ENCODE assay signal across 8 mouse cellular contexts in the genomic region with DNA sequence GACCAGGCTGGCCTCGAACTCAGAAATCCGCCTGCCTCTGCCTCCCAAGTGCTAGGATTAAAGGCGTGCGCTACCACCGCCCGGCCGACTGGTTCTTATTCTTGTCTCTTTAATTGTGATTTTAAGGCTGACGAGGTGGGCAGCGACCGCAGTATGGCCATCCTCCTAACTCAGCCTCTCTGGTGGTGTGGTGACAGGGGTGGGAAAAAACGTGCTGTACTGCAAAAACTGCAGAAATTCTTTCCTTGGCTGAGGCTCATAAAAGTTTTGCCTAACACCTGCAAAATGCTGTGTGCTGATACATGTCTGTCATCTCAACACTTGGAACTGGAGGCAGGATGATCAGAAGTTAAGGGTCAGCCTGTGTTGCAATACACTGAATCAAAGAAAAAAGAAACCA. TPM values are rescaled to one million over a fixed set of nuclear protein-coding genes. Genes with fewer than 3 reads are reported as not detected.
DNase-seq lines count a peak whose midpoint lies in the region; ATAC-seq and TF ChIP-seq lines count a peak whose summit lies in the region.

No protein-coding gene starts in this region.

- peak overlapping the region; percentile 72 for H3K4me2 ChIP-seq in heart, embryonic 13.5 days
- peak overlapping the region; percentile 59 for H3K4me2 ChIP-seq in forebrain, embryonic 14.5 days (ENCODE audit: low read length)
- H3K4me2 ChIP-seq in liver, embryonic 15.5 days = peak overlapping the region; percentile 84

- peak overlapping the region; percentile 82 for H3K27ac ChIP-seq in heart, embryonic 13.5 days (replicated peaks)
- H3K27ac ChIP-seq in ES-Bruce4 (ENCODE audit: insufficient read depth, low read length) = peak overlapping the region; percentile 29; the same call in 1 of the 2 replicates
- H3K27ac ChIP-seq in forebrain, embryonic 14.5 days (ENCODE audit: low read depth, low read length) = peak overlapping the region; percentile 88; the same call in 1 of the 2 replicates
- peak overlapping the region; percentile 89 for H3K27ac ChIP-seq in liver, embryonic 15.5 days (replicated peaks)

- H3K9ac ChIP-seq in heart, embryonic 13.5 days = peak overlapping the region; percentile 81
- peak overlapping the region; percentile 44 for H3K9ac ChIP-seq in ES-Bruce4 (ENCODE audit: low read depth, poor library complexity, severe bottlenecking)
- peak overlapping the region; percentile 65 for H3K9ac ChIP-seq in forebrain, embryonic 14.5 days (ENCODE audit: low read length)
- H3K9ac ChIP-seq in liver, embryonic 15.5 days = peak overlapping the region; percentile 67

- H3K36me3 ChIP-seq in heart, embryonic 13.5 days = peaks cover 36% of the 10 kb centered on the region
- H3K36me3 ChIP-seq in ES-Bruce4 (ENCODE audit: control insufficient read depth, insufficient read depth, low read length, poor library complexity, severe bottlenecking) = peaks cover 11% of the 10 kb centered on the region
- H3K36me3 ChIP-seq in forebrain, embryonic 14.5 days (ENCODE audit: control insufficient read depth, insufficient read depth, low read length) = peaks cover 34% of the 10 kb centered on the region
- peaks cover 30% of the 10 kb centered on the region for H3K36me3 ChIP-seq in liver, embryonic 15.5 days (replicated peaks)

- WGBS in heart, embryonic 13.5 days = 11% methylated on average over 11 of the region's 11 CpGs
- WGBS in forebrain, embryonic 14.5 days = 9% methylated on average over 11 of the region's 11 CpGs
- 1% methylated on average over 11 of the region's 11 CpGs for WGBS in liver, embryonic 15.5 days (ENCODE audit: insufficient replicate concordance)

- H3K4me1 ChIP-seq in heart, embryonic 13.5 days = peaks cover 59% of the 10 kb centered on the region
- H3K4me1 ChIP-seq in ES-Bruce4 (ENCODE audit: control insufficient read depth, insufficient read depth, low read length) = peaks cover 2% of the 10 kb centered on the region
- peaks cover 22% of the 10 kb centered on the region for H3K4me1 ChIP-seq in forebrain, embryonic 14.5 days (ENCODE audit: control insufficient read depth, insufficient read depth, low read length)
- peaks cover 65% of the 10 kb centered on the region for H3K4me1 ChIP-seq in liver, embryonic 15.5 days (replicated peaks)

- DNase-seq in heart, postnatal 25 days (ENCODE audit: low spot score) = no peak
- no peak for DNase-seq in forebrain, embryonic 14.5 days (ENCODE audit: low spot score)
- DNase-seq in Muller cell, postnatal 12 days (ENCODE audit: inconsistent ontology term) = no peak
- no peak for DNase-seq in gastrocnemius, postnatal 10 days
- no peak for DNase-seq in urinary bladder, postnatal 14 days (ENCODE audit: low spot score)

- no peak for TF ChIP-seq CTCF in ES-Bruce4 (IDR thresholded peaks at IDR 0.05; ENCODE audit: low read depth, low read length)

- no peak for ATAC-seq in heart, embryonic 13.5 days (ENCODE audit: extremely low read depth, insufficient number of reproducible peaks, low FRiP score, low TSS enrichment)
- no peak for ATAC-seq in forebrain, embryonic 14.5 days
- no peak for ATAC-seq in liver, embryonic 15.5 days (ENCODE audit: insufficient read depth)

- intact Hi-C loops in heart, postnatal 25 days (cut with DNase I) = loop anchor here (10.0 kb wide), 1 partner anchor 201 kb away; no protein-coding TSS in a partner anchor

- TF ChIP-seq EP300 in ES-Bruce4 (IDR thresholded peaks at IDR 0.05; ENCODE audit: insufficient read depth, low read depth, low read length) = no peak

- H3K27me3 ChIP-seq in heart, embryonic 13.5 days (replicated peaks) = no peaks in the 10 kb centered on the region
- H3K27me3 ChIP-seq in ES-Bruce4 (ENCODE audit: control insufficient read depth, insufficient read depth, low read length, poor library complexity, severe bottlenecking) = no peaks in the 10 kb centered on the region
- no peaks in the 10 kb centered on the region for H3K27me3 ChIP-seq in forebrain, embryonic 14.5 days (replicated peaks; ENCODE audit: control insufficient read depth, insufficient read depth, low read length)
- H3K27me3 ChIP-seq in liver, embryonic 15.5 days = peaks cover 14% of the 10 kb centered on the region

- H3K9me3 ChIP-seq in heart, embryonic 13.5 days = no peaks in the 10 kb centered on the region
- H3K9me3 ChIP-seq in ES-Bruce4 (replicated peaks; ENCODE audit: control insufficient read depth, insufficient read depth, low read length, poor library complexity, severe bottlenecking) = no peaks in the 10 kb centered on the region
- no peaks in the 10 kb centered on the region for H3K9me3 ChIP-seq in forebrain, embryonic 14.5 days (replicated peaks; ENCODE audit: control insufficient read depth, low read length)
- H3K9me3 ChIP-seq in liver, embryonic 15.5 days (replicated peaks) = no peaks in the 10 kb centered on the region

- TF ChIP-seq POLR2A in ES-Bruce4 (IDR thresholded peaks at IDR 0.05; ENCODE audit: insufficient read depth, low read length) = no peak

- H3K4me3 ChIP-seq in heart, embryonic 13.5 days = peak overlapping the region; percentile 64
- H3K4me3 ChIP-seq in ES-Bruce4 (ENCODE audit: low read depth, low read length) = peak overlapping the region; percentile 55
- H3K4me3 ChIP-seq in forebrain, embryonic 14.5 days (ENCODE audit: low read depth, low read length) = peak overlapping the region; percentile 45
- peak overlapping the region; percentile 74 for H3K4me3 ChIP-seq in liver, embryonic 15.5 days (replicated peaks)

RNA-seq across cellular contexts. Expression of gene 1600002K03Rik, which starts 0.6 kb away (rescaled TPM):
- polyA plus RNA-seq in heart, embryonic 13.5 days (2015; fragmentation: Nextera tagmentation; extraction: Ambion mirVana) = 10.4 and 13.1 TPM in 2 replicates
- total RNA-seq in heart, postnatal 25 days (2021) = 1 to 10 TPM; 4.2 to 5.2 TPM
- 7.6 and 7.7 TPM in 2 replicates for polyA plus RNA-seq in ES-Bruce4 (2011; ENCODE audit: insufficient read depth, insufficient read length, low read depth, missing spikeins)
- polyA plus RNA-seq in forebrain, embryonic 14.5 days (2014; fragmentation: Nextera tagmentation; extraction: Ambion mirVana) = 7.2 and 9.0 TPM in 2 replicates
- 8.9 and 10.1 TPM in 2 replicates for polyA plus RNA-seq in liver, embryonic 15.5 days (2015; fragmentation: Nextera tagmentation; extraction: Ambion mirVana)
- total RNA-seq in gastrocnemius, postnatal 10 days (2021) = 1 to 10 TPM; 3.9 to 5.5 TPM

RNA-seq across cellular contexts. Expression of gene Efna2, which starts 5.9 kb away (rescaled TPM):
- 8.5 and 10.6 TPM in 2 replicates for polyA plus RNA-seq in heart, embryonic 13.5 days (2015; fragmentation: Nextera tagmentation; extraction: Ambion mirVana)
- 1 to 10 TPM in 1 of 2 experiments, under 1 TPM in 1; 0.91 to 1.1 TPM for total RNA-seq in heart, postnatal 25 days (2021)
- 7.2 and 11.2 TPM in 2 replicates for polyA plus RNA-seq in ES-Bruce4 (2011; ENCODE audit: insufficient read depth, insufficient read length, low read depth, missing spikeins)
- 14.5 and 20.6 TPM in 2 replicates for polyA plus RNA-seq in forebrain, embryonic 14.5 days (2014; fragmentation: Nextera tagmentation; extraction: Ambion mirVana)
- polyA plus RNA-seq in liver, embryonic 15.5 days (2015; fragmentation: Nextera tagmentation; extraction: Ambion mirVana) = 0.56 and 0.61 TPM in 2 replicates
- 1 to 10 TPM; 1.1 to 1.9 TPM for total RNA-seq in gastrocnemius, postnatal 10 days (2021)

RNA-seq across cellular contexts. Expression of gene Cirbp, which starts 7.6 kb away (rescaled TPM):
- 87.9 and 96.4 TPM in 2 replicates for polyA plus RNA-seq in heart, embryonic 13.5 days (2015; fragmentation: Nextera tagmentation; extraction: Ambion mirVana)
- 10 to 100 TPM; 31.7 to 43.1 TPM for total RNA-seq in heart, postnatal 25 days (2021)
- 51.9 and 58.2 TPM in 2 replicates for polyA plus RNA-seq in ES-Bruce4 (2011; ENCODE audit: insufficient read depth, insufficient read length, low read depth, missing spikeins)
- polyA plus RNA-seq in forebrain, embryonic 14.5 days (2014; fragmentation: Nextera tagmentation; extraction: Ambion mirVana) = 239 and 266 TPM in 2 replicates
- polyA plus RNA-seq in liver, embryonic 15.5 days (2015; fragmentation: Nextera tagmentation; extraction: Ambion mirVana) = 13.1 and 17.0 TPM in 2 replicates
- 10 to 100 TPM; 84.3 to 88.4 TPM for total RNA-seq in gastrocnemius, postnatal 10 days (2021)

RNA-seq across cellular contexts. Expression of gene Midn, which starts 25.3 kb away (rescaled TPM):
- 15.6 and 15.7 TPM in 2 replicates for polyA plus RNA-seq in heart, embryonic 13.5 days (2015; fragmentation: Nextera tagmentation; extraction: Ambion mirVana)
- 100 to 1,000 TPM in 1 of 2 experiments, 10 to 100 TPM in 1; 92.1 to 120 TPM for total RNA-seq in heart, postnatal 25 days (2021)
- polyA plus RNA-seq in ES-Bruce4 (2011; ENCODE audit: insufficient read depth, insufficient read length, low read depth, missing spikeins) = 67.4 and 73.2 TPM in 2 replicates
- polyA plus RNA-seq in forebrain, embryonic 14.5 days (2014; fragmentation: Nextera tagmentation; extraction: Ambion mirVana) = 67.0 and 73.6 TPM in 2 replicates
- polyA plus RNA-seq in liver, embryonic 15.5 days (2015; fragmentation: Nextera tagmentation; extraction: Ambion mirVana) = 2.9 and 3.1 TPM in 2 replicates
- total RNA-seq in gastrocnemius, postnatal 10 days (2021) = 10 to 100 TPM; 34.3 to 62.7 TPM

RNA-seq across cellular contexts. Expression of gene Cbarp, which starts 32.7 kb away (rescaled TPM):
- 1.6 and 2.5 TPM in 2 replicates for polyA plus RNA-seq in heart, embryonic 13.5 days (2015; fragmentation: Nextera tagmentation; extraction: Ambion mirVana)
- 1 to 10 TPM; 2.4 to 3.1 TPM for total RNA-seq in heart, postnatal 25 days (2021)
- polyA plus RNA-seq in ES-Bruce4 (2011; ENCODE audit: insufficient read depth, insufficient read length, low read depth, missing spikeins) = 29.8 and 33.4 TPM in 2 replicates
- 41.0 and 42.4 TPM in 2 replicates for polyA plus RNA-seq in forebrain, embryonic 14.5 days (2014; fragmentation: Nextera tagmentation; extraction: Ambion mirVana)
- polyA plus RNA-seq in liver, embryonic 15.5 days (2015; fragmentation: Nextera tagmentation; extraction: Ambion mirVana) = 0.35 and 0.51 TPM in 2 replicates
- total RNA-seq in gastrocnemius, postnatal 10 days (2021) = 1 to 10 TPM; 2.3 to 3.2 TPM

Comparison
In these comparisons a context has a peak if more than half of its experiments do, and no peak if none do; other contexts are left out.
1. H3K27ac ChIP-seq: peak in every context shown above with its lines; median percentile 89 in liver, embryonic 15.5 days; 88 in forebrain, embryonic 14.5 days; 82 in heart, embryonic 13.5 days; 29 in ES-Bruce4.